10 mouse cellular contexts compared by ENCODE assay signal in genomic region chr6:90729829-90730228, GRCm38 (mm10).
DNase-seq lines count a peak whose midpoint lies in the region; ATAC-seq and TF ChIP-seq lines count a peak whose summit lies in the region.
"Had no signal": no experiment of that assay in that cellular context is flagged by ENCODE, and none has a peak within 500 bp of the region (broad histone marks: within the 10 kb centered on the region; RNA-seq: fewer than 3 reads in every experiment).

No protein-coding gene starts in this region.

- H3K4me1 ChIP-seq in heart, adult 2 months (ENCODE audit: control insufficient read depth, insufficient read depth, low read length), result peaks cover 14% of the 10 kb centered on the region
- peaks cover 75% of the 10 kb centered on the region for H3K4me1 ChIP-seq in neural tube, embryonic 13.5 days (replicated peaks)

- intact Hi-C loops in heart, adult 2 months (cut with DNase I), result no loop called here

- 60% methylated on average over 5 of the region's 5 CpGs for WGBS in heart, adult 2 months
- 14% methylated on average over 5 of the region's 5 CpGs for WGBS in neural tube, embryonic 13.5 days

- DNase-seq in heart, adult 2 months, result no peak
- DNase-seq in heart, postnatal 4 days, result no peak
- peak; percentile 32 to 36 for DNase-seq in left cerebral cortex, adult 9 months (ENCODE audit: low spot score in 2 of 2)
- DNase-seq in left cerebral cortex, adult 8-10 months (ENCODE audit: low spot score in 2 of 2), result no peak
- DNase-seq in cerebellum, adult 9-10 months, result peak; percentile 74
- DNase-seq in right cerebral cortex, postnatal 25 days, result no peak
- DNase-seq: thymus, adult 18-20 months had no signal

- ATAC-seq in neural tube, embryonic 13.5 days (ENCODE audit: low read depth), result peak; percentile 15; the same call in 1 of the 2 replicates
- no peak for ATAC-seq in megakaryocyte-erythroid progenitor cell, adult 5-6 weeks (replicated peaks; ENCODE audit: low FRiP score, low TSS enrichment, poor library complexity, severe bottlenecking)

- no peak for TF ChIP-seq CTCF in heart, adult 2 months (IDR thresholded peaks at IDR 0.05)

- no peaks in the 10 kb centered on the region for H3K9me3 ChIP-seq in neural tube, embryonic 13.5 days
- H3K9me3 ChIP-seq: limb, embryonic 13.5 days had no signal

- H3K4me3 ChIP-seq in heart, adult 2 months, result no peak overlapping the region
- H3K4me3 ChIP-seq in neural tube, embryonic 13.5 days, result no peak overlapping the region
- H3K4me3 ChIP-seq: limb, embryonic 13.5 days had no signal

- no peaks in the 10 kb centered on the region for H3K27me3 ChIP-seq in heart, adult 2 months (ENCODE audit: control insufficient read depth, insufficient read depth, low read length)
- no peaks in the 10 kb centered on the region for H3K27me3 ChIP-seq in neural tube, embryonic 13.5 days

- H3K27ac ChIP-seq in heart, adult 2 months, result peak overlapping the region; percentile 60
- H3K27ac ChIP-seq in neural tube, embryonic 13.5 days (replicated peaks), result peak overlapping the region; percentile 73
- H3K27ac ChIP-seq: limb, embryonic 13.5 days had no signal

- H3K9ac ChIP-seq in heart, adult 2 months (ENCODE audit: low read depth, low read length), result no peak overlapping the region
- peak overlapping the region; percentile 12; the same call in 1 of the 2 replicates for H3K9ac ChIP-seq in neural tube, embryonic 13.5 days
- H3K9ac ChIP-seq: limb, embryonic 13.5 days had no signal

- no peaks in the 10 kb centered on the region for H3K36me3 ChIP-seq in heart, adult 2 months (ENCODE audit: control insufficient read depth, insufficient read depth, low read length)
- H3K36me3 ChIP-seq in neural tube, embryonic 13.5 days, result no peaks in the 10 kb centered on the region

- TF ChIP-seq POLR2A in heart, adult 2 months (IDR thresholded peaks at IDR 0.05; ENCODE audit: insufficient read depth, low read depth, low read length), result no peak

- H3K79me2 ChIP-seq in heart, adult 2 months (replicated peaks; ENCODE audit: control insufficient read depth, insufficient read depth, low read length), result peaks cover 7% of the 10 kb centered on the region; the same call in 1 of the 2 replicates

- H3K4me2 ChIP-seq in neural tube, embryonic 13.5 days, result no peak overlapping the region
- H3K4me2 ChIP-seq: limb, embryonic 13.5 days had no signal

- TF ChIP-seq EP300 in heart, adult 2 months (IDR thresholded peaks at IDR 0.05; ENCODE audit: insufficient read depth, low read depth, low read length), result no peak

Comparison
In these comparisons a context has a peak if more than half of its experiments do, and no peak if none do; other contexts are left out.
1. DNase-seq: peak in left cerebral cortex, adult 9 months (2 of 2) and cerebellum, adult 9-10 months (single experiment); none in heart, adult 2 months (0 of 2), heart, postnatal 4 days (single experiment), left cerebral cortex, adult 8-10 months (0 of 2) and right cerebral cortex, postnatal 25 days (single experiment).